In the genomic region with DNA sequence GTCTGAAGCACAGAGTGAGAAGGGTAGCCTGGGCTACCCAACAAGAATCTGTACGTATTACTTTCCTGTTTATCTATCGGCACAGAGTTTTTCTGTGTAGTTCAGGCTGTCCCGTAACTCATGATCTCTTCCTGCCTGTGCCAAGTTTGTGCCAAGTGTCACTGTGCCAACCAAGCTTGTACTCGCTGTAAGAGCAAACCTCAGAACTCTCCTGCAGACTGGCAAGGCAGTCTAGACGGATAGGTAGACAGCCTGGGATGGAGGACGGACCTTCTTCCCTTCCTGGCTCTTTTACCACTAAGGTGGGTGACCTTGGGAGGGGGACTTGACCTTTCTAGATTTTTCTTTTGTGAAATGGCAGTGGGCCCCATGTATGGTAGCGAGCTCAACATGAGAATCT, we compare ENCODE assay signal across 23 mouse cellular contexts.
"Had no signal": no experiment of that assay in that cellular context is flagged by ENCODE, and none has a peak within 500 bp of the region (broad histone marks: within the 10 kb centered on the region; RNA-seq: fewer than 3 reads in every experiment).

No protein-coding gene starts in this region.

- H3K4me3 ChIP-seq: heart, adult 2 months; heart, embryonic 13.5 days; heart, embryonic 15.5 days; hindbrain, embryonic 10.5 days; hindbrain, embryonic 12.5 days; intestine, embryonic 15.5 days; kidney, embryonic 15.5 days; layer of hippocampus, adult 2 months; limb, embryonic 12.5 days; liver, embryonic 13.5 days; liver, embryonic 15.5 days had no signal

- DNase-seq: gastrocnemius, postnatal 14 days; gastrocnemius, postnatal 36 days; heart, adult 2 months; heart, postnatal 14 days; heart, postnatal 36 days; kidney, adult 18-20 months; kidney, adult 9 months; kidney, postnatal 25 days; kidney, postnatal 4 days; left cerebral cortex, postnatal 4 days; liver; liver, embryonic 13.5 days had no signal

- H3K9me3 ChIP-seq: heart, embryonic 13.5 days; heart, embryonic 15.5 days; hindbrain, embryonic 10.5 days; hindbrain, embryonic 12.5 days; intestine, embryonic 15.5 days; kidney, embryonic 15.5 days; limb, embryonic 12.5 days; liver, embryonic 13.5 days; liver, embryonic 15.5 days had no signal

- H3K4me1 ChIP-seq: heart, embryonic 15.5 days; intestine, embryonic 15.5 days; liver, embryonic 13.5 days; liver, embryonic 15.5 days had no signal

- H3K36me3 ChIP-seq: heart, embryonic 13.5 days; heart, embryonic 15.5 days; hindbrain, embryonic 10.5 days; hindbrain, embryonic 12.5 days; intestine, embryonic 15.5 days; kidney, embryonic 15.5 days; limb, embryonic 12.5 days; liver, embryonic 13.5 days; liver, embryonic 15.5 days had no signal

- H3K27ac ChIP-seq: heart, adult 2 months; heart, embryonic 13.5 days; heart, embryonic 15.5 days; hindbrain, embryonic 10.5 days; hindbrain, embryonic 12.5 days; hindbrain, embryonic 14.5 days; intestine, embryonic 15.5 days; kidney, embryonic 15.5 days; kidney, postnatal 0 days; layer of hippocampus, adult 2 months; limb, embryonic 12.5 days; liver, embryonic 13.5 days; liver, embryonic 15.5 days had no signal

- H3K27me3 ChIP-seq: heart, embryonic 13.5 days; heart, embryonic 15.5 days; hindbrain, embryonic 12.5 days; intestine, embryonic 15.5 days; kidney, embryonic 15.5 days; limb, embryonic 12.5 days; liver, embryonic 13.5 days; liver, embryonic 15.5 days had no signal
